Mouse (Mus musculus) adrenal gland, adult (tissue): ENCODE measurements around the gene Vangl1.
A peak's percentile ranks its signal among the peaks of the same experiment; 100 is the strongest.
"Not testable (repeated sequence)": the region's sequence is repeated elsewhere in the genome, so short reads cannot be mapped to it uniquely, and the experiment has no call there.

Experiments used
- DNase-seq, 2 experiments: peaks; one replicate each; pipeline ENCODE4 v3.0.0; 2022 to 2023; ENCODE audit warnings: low spot score in 1 of 2; ENCODE audit not compliant: inconsistent age in 2 of 2

Gene Vangl1

DNA sequence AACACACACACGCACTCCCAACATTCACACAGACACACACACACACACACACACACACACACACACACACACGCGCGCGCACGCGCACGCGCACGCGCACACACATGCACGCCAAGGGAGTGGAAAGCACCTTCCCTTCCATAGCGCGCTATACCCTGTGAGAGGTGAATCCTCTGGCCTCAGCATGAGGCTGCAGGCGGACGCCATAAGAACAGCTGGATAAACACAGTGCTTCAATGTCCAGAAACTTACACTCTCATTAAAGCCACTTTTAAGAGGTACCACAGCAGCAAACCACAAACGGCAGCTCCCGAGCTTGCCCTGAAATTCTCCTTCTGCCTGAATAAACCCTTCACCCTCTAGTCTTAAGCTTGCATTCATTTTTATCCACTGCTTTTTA is 28.8 kb downstream of the Vangl1 start:
- no peak for DNase-seq

DNA sequence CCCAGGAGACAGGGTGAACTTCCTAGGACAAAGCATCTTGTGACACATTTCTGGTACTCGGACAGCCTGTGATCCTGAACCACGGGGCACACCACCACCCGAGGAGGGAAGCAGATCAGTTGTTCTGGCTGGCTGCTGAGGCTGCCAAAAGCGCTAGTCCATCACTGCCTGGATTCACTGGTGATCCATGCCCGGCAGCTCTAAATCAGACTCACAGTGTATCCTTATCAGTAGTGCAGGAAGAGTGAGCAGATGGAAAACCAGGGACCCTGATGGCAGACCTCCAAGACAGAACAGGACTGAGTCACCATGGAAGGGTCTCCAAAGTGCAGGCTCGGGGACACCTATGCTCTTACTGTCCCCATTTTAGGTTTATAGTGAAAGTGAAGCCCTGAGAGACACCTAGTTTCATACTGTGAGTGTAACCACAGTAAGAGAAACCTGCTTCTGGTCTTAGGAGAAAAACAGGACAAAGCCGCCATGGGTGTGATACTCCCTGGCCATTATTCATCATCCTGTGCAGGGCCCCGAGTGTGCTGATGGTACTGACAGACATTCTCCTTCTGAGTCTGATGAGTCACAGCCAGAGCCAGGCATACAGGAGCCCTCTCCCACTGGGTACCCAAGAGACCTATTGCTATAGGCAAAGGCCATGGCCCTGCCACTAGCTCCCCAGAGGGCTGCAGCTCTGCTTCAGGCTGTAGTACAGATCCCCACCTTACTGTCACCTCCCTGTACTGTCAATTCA is 30.2 kb downstream of the Vangl1 start:
- peak; percentile 42 to 67 for DNase-seq

DNA sequence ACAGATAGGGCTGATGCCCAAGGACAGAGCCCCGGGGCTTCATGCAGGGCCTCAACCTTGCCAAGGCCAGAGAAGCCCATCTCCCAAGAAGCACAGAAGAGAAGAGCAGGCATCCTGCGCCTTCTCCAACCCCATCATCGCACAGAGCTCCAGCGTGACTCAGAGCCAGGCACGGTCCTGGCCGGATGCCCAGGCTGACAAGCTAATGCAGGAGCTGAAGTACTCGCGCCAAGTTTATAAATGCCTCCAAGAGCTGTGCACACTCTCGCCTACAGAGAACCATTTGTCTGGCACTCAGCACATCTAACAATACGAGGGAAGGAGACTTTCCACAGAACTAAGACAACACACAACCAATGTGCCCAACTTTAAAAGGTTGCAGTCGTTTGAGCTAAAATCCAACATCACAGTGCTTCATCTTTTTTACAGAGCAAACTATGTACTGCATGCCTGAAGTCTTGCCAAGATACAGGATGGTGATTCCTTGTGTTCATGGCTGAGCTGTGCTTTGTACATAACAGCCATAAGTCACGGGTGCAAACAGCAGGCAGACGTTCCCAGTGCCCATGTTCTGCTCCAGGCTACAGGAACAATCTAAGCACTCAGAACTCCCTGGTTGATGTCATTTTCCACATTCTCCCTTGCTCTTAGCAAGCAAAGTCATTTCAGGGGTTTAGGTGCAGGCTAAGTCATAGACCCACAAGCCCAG is 35.1 kb downstream of the Vangl1 start:
- peak; percentile 95 to 98 for DNase-seq

DNA sequence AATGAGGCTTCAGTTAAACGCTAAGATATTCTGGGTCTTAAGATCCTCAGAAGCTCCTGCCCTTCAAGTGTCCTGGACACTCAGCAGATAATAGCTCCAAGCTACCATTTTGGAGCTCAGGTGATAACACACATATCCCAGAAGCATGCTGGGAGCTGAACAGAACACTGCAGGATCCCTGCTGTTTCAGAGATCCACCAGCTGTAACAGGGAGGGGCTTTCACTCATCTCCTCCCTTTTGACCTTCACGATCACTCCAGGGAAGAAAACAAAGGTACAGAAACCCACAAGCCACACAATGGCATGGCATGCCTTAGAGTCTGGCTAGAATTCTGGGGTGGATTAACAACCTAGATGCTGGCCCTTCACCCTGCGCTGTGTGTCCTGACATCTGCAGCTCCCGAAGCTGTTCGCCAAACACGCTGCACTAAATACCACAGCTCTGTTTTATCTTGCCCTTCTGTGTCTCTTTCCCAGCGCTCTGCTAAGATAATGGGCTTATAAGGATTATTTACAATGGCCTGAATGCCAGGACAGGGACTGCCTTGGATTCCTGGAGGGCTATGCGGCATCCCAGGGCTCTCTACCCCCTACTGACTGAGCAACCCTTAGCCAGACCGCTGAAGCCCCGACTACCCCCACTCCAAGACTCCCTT is 36.8 kb downstream of the Vangl1 start:
- DNase-seq, result peak in 1 of 2 experiments; percentile 57

DNA sequence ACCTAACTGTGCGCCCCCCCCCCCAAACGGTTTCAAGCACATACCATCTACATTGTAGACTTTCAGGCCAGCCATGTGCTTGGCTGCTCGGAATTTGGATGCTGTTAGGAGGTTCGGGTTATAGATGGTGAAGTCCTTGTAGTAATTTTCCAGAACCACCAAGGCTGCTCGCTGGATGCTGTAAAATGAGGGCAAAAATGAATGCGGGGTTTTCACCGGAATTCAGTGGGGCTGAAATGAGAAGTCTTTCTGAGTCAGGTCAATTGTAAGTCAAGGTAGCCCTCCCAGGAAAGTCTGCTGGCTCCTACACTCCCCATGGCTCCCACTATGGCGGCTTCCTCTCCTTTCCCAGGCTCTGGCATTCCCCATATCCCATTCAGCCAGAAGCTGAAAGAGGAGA is 37.7 kb downstream of the Vangl1 start:
- DNase-seq, result peak in 1 of 2 experiments; percentile 56

DNA sequence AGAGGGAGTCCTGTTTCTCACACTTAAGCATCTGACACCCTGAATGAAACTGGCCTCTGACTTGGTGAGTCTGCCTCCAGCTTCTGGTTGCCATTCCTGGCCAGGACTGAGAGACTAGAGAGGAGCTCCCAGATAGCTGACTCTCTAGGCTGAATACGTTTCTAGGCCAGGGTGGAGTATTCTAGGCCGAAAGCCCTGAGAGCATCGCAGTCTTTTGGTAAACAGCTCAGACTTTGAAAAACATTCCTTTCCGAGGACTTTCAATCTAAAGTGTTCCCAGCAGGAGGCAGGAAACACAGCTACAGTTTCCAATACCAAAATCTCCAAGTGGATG is 38.2 kb downstream of the Vangl1 start:
- DNase-seq, result no peak

DNA sequence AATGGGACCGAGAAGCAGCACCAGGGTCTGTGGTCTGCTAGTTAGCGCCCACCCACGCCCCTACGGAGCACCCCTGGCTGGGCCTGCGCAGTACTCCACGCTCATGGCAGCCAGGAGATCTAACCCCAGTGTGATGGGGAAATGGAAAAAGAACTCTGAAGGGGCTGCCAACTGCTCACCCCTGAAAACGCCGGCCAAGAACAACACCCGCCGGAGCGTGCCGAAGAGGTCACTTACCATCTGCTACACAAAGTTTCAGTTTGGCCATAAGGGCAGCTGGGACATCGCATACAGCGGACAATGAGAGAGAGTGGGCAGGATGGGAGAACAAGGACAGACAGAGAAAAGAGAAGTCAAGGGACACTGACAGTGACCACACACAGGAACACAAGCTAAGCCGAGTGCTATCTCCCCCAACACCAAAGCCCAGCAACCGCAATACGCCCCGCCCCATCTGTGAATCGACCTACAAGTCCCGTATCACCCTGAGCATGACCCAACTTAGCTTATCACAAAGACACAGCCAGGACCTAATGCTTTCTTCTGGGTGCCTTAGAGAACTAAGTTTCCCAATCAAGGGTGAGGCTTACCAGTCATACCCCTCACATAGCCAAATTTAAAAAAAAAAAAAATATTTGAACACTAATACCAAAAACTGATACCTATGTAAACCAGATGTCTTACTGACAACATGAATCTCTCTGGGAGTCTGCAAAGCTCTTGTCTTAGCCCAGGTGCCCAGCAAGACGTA is 38.8 kb downstream of the Vangl1 start:
- no peak for DNase-seq

DNA sequence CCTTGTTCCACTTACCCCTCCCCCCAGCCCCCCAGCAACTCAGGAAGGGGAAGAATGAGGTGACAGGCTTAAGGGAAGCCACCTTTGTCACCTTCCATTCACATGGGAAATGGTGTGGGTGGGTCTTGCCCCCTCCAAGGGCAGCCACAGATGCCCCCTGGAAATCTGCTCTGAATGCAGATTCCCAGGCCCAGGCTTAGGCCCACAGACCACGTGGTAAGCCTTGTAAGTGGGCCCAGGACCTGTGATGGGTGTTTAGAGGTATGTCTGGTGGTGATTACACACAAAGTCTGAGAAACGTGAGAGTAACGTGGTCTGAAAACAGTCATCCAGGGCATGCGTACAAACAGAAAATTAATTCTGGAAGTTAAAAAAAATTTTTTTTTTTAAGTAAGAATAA is 39.6 kb downstream of the Vangl1 start:
- no peak for DNase-seq

DNA sequence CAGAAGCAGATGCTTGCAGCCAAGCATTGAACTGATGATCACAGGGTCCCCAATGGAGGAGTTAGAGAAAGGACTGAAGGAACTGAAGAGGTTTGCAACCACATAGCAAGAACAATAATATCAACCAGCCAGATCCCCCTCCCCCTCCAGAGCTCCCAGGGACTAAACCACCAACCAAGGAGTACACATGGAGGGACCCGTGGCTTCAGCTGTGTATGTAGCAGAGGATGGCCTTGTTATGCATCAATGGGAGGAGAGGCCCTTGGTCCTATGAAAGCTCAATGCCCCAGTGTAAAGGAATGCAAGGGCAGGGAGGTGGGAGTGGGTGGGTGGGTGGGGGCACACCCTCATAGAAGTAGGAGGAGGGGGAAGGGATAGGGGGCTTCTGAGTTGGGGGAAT is 40.6 kb downstream of the Vangl1 start:
- DNase-seq, result not testable (repeated sequence)

DNA sequence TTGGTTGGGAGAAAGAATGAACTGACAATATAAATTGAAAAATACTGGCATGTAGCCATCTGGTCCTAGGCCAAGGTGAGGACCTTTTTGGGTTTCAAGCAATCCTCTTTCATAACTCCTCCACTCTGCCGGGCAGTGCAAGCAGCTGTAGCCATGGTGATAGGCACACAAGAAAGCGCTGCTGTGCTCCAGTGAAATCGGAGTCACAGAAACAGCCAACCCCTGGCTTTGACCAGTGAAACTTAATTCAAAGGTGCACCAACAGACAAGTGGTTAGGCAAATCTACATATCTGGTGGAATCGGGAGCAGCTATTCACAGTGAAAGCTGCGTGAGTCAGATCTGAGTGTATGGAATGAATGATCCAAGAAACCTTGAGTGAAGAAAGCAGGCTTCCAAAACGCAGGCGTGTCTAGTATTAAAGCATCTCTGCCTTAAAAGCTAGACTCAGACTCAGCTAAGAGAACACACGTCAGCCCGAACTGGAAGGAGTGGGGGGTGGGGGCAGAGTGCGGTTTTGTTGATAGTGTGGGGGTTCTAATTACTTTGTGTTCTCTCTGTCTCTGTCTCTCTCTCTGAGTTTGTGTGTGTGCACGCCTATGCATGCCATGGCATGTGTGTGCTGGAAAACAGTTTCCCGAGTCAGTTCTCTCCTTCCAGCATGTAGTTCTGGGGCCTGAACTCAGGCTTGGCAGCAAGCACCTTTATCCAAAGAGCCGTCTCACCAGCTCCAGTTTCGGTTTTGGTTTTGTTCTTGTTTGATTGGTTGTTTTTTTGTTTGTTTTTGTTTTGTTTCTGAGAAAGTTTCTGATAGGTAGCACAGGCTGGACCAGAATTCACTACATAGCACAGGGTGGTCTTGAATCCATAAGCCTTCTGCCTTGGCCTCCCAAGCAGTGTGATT is 44.8 kb downstream of the Vangl1 start:
- peak; percentile 80 to 96 for DNase-seq

DNA sequence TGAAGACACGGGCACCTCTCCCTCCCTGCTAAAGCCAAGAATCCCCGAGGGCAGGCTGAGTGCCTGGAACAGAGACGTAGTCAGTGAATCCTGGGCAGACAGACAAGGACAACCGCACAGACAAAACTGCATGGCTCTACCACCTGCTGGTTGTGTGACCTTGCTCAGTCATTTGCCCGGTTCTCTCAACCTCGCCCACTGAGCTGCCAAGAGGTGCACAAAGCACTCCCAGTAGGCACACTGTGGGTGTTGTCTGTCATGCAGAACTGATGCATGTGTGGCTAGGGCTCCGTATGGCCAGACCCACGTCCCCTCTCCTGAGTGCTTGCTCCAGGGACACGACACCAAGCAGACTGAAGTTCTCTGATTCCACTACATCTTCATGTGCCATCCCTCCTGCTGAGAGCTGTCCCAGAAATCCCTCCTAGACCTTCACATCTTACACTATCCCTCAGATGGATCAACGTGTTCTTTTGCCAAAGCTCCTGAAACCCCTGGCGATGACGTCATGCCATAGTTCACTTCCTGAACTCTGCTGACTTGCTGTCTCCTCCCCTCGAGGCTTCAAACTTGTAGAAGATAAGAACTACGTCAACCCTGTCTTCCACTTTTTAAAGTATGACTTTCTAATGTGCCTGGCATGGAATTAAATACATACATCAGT is 45.6 kb downstream of the Vangl1 start:
- peak in 1 of 2 experiments; percentile 83 for DNase-seq

DNA sequence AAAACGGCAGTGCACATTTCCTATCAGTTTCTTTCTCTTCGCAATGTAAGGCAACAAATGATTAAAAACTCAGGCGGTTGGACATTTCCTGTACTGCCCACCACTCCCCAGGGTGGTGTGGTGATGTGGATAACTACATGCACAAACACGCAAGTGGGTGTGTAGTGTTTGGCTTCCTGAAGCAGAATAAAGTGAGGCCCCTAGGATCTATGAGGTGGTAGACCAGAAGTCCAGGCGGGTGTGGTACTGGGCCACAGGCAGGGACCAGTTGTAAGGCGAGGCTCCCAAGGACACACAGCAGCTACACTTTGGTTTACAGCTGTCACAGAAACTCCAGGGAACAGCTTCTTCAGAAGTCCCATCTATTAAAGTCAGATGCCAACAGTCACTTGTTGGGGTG is 46.8 kb downstream of the Vangl1 start:
- DNase-seq, result no peak

DNA sequence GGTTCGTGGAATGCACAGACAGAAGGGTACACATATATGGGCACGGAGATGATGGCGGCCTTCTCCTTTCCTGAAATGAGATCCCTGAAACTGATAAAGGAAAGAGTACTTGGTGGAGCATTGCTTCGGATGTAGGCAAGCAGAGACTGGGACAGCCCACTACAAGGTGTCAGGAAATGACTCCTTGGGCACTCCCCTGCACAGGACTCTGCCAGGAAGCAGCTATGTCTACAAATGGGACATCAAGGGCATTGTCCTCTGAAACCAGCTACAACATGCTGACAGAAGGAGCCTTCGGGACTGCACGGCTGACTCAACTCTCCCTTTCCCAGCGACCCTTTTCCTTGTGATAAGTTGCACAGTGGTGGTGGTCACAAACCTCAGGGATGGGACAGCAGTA is 47.8 kb downstream of the Vangl1 start:
- DNase-seq, result no peak

DNA sequence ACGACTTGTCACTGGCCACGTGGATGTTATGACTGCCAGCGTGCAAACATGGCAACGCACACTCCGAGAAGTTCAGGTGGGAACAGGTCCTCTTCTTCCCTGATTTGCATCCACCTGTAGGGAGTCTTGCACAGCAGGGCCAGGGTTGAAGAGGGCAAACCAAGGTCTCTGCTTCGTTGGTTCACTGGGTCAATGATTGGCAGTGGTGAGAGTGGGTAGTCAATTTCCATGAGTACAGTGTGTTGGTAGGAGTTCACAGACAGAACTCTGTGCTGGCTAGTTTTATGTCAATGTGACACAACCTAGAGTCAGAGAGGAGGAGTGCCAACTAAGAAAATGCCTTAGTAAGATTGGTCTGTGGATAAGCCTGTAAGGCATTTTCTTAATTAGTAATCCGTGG is 50.4 kb downstream of the Vangl1 start:
- DNase-seq, result no peak

DNA sequence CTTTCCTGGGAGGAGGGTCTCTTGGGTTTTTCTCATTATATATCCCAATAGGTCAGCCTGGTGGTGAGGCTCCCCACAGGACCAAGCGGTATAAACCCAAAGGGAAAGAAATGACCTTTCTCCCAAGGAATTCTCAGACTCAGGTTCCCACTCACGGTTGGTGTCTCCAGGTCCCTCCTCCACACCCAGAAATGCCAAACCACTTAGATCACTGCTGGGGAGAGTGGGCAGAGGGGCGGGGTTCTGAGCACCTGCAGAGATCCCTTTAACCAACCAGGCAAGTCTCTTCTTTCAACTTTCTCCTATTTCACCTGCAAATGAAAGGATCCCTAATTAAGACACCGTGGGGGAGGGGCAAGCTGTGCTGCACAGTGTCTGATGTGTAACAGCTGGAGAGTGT is 51.6 kb downstream of the Vangl1 start:
- no peak for DNase-seq

DNA sequence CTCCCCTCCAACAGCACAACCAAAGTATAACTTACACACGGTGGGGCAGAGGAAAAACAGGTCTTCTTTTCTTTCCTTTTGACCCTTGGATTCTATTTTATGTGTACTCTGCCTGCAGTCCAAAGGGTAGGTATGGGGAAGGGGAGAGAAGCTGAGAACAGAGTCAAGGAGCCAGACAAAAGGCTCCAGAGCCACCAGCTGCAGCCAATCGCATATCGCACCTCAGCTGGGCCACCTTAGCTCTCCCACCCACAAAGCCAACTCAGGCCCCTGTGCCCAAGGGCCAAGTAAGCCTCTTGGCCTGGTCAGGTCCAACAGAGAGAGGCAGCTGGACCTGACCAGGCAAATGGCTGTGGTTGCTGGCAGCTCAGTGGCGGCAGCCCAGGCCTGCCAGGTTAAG is 52.0 kb downstream of the Vangl1 start:
- DNase-seq, result no peak

DNA sequence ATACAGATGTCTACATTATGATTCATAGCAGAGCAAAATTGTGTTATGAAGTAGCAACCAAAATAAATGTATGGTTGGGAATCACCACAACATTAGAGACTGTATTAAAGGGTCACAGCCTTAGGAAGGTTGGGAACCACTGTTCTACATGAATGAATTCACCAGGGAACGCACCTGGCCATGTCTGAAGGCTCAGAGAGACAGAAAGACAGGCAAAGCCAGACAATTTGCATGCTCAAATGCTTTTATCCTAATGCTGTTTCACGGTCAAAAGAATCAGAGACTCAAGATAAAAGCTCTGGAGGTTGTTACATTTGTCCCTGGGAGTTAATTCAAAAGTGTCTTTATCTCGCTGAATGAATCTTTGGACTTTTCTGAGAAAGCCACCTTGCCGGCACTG is 52.6 kb downstream of the Vangl1 start:
- DNase-seq, result peak in 1 of 2 experiments; percentile 65

DNA sequence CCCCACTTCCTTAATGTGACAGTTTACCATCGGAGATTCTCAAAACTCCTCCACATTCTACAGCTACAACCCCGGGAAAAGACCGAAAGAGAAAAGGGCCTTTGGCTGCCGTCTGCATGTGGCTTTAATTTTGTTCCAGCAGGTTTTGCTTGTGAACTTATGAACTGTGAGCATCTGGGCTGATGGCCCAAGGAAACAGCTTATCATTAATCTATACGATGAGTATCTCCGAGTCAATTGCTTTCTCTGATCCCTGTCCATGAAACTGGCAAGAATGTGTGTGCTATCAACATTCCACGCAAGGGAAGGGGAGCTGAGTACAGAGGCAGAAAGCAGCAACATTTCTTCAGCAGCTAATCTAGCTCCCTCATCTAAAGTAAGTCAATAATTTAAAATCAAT is 54.6 kb downstream of the Vangl1 start:
- DNase-seq, result no peak

DNA sequence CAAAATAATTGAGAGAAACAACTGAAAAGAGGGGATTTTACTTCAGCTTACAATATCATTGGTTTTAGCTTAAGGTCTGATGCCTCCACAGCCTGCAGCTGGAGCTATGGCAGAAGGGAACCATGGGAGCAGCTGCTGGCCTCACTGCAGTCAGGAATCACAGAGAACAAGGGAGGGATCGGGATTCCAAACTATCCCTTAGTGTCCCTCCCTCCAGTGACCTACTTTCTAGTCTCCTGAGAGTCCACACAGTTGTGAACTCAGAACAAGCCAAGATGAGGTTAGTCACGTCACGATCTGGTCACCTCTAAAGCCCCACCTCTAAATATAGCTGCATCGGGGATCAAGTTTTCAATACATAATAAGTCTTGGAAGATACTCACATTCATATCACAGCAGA is 57.3 kb downstream of the Vangl1 start:
- DNase-seq, result no peak

DNA sequence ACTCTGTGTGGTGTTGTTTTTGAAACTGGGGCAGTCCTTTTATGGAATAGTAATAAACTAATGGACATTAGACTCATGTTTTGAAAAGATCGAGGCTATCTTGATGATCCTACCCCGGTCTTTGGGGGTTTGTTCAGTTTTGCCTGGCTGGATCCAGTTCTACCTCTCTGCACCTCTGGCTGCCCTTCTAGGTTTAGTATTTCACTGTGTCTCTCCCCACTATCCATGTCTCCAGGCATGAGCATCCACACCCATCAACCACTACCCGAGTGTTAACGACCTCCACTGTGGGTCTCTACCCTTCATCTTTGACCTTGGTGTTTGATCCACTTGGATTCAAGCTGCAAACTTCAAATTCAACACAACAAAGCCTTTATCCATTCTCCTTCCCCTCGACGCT is 58.1 kb downstream of the Vangl1 start:
- no peak for DNase-seq
